Mouse (Mus musculus): ENCODE measurements at regions not wholly inside any gene's neighbourhood (a gene's known extent, or its start where the extent isn't known, plus 50 kb on each side); places are given as distances from the start of the nearest gene placed in this dataset.

DNA sequence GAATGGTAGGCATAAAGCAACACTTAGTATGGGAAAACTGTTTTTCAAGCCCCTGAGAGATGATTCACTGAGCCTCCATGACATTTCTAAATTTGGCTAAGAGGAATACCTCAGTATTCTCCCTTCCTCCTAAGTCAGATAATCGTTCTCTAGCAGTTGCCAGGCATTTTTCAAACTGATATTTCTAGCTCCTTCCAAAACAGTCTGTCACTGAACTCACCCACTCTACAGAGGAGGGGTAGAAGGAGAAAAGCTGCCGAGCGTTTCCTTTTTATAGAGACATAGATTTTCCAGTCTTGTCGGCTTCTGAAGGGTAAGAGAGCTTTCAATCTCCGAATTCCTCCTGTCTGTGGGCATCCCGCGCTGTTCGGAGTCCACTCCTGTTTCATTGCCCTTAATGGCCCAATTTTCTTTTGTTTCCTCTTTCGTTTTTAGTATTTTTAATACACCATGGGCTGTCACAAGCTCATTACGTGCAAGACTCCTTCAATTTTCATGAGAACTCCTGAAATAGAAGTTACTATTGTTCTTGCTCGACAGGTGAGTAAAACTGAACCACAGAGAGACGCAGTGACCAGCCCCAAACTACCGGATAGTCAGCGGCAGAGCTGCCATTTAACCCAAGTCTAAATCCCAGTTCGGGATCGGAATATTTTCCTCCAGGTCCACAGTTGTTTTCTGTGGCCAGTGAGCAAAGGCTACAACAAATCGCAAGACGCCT lies 305.8 kb upstream of the Atp2b1 start:
- H3K36me3 ChIP-seq (replicated peaks; ENCODE audit: control insufficient read depth, insufficient read depth, low read depth, low read length): no peaks in the 10 kb centered on the region
- DNase-seq (ENCODE audit: low spot score) (no peak), ATAC-seq (replicated peaks; ENCODE audit: insufficient number of reproducible peaks, low FRiP score, low TSS enrichment, low read depth) (no peak)
- no peaks in the 10 kb centered on the region for H3K4me1 ChIP-seq (ENCODE audit: control insufficient read depth, insufficient read depth, low read length)
- WGBS: 88% methylated on average over 18 of the region's 18 CpGs
- no peaks in the 10 kb centered on the region for H3K9me3 ChIP-seq (replicated peaks; ENCODE audit: control insufficient read depth, low read length)
- no peak overlapping the region for H3K27ac ChIP-seq (replicated peaks; ENCODE audit: low read depth, low read length)
- H3K27me3 ChIP-seq (ENCODE audit: control insufficient read depth, insufficient read depth, low read length): no peaks in the 10 kb centered on the region
- H3K4me2 ChIP-seq (ENCODE audit: low read depth, low read length): no peak overlapping the region
- H3K9ac ChIP-seq (replicated peaks; ENCODE audit: low read length): no peak overlapping the region
- H3K4me3 ChIP-seq (ENCODE audit: low read depth, low read length): no peak overlapping the region

DNA sequence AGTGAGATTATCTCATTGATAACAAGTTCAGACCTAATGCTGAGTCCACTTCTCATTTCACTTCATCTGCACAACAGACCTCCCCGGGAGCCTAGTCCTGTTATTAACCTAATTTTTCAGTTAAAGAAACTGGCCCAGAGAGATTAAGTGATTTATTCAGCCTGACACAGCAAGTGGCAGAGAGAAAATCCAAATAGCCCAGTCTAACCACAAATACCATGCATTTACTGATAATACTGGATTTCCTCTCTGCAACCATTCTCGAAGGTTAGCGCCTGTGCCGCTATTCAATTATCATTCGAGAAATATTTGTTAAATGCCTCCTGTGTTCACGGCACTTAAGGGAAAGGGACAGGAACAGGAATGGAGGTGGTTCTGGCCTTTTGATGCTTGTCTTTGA lies 303.5 kb upstream of the Atp2b1 start:
- no peak overlapping the region for H3K4me2 ChIP-seq (ENCODE audit: low read depth, low read length)
- no peak for ATAC-seq (replicated peaks; ENCODE audit: insufficient number of reproducible peaks, low FRiP score, low TSS enrichment, low read depth)
- WGBS: 67% methylated on average over 6 of the region's 6 CpGs
- H3K27me3 ChIP-seq (ENCODE audit: control insufficient read depth, insufficient read depth, low read length): no peaks in the 10 kb centered on the region
- no peak overlapping the region for H3K4me3 ChIP-seq (ENCODE audit: low read depth, low read length)
- DNase-seq (ENCODE audit: low spot score): peak; percentile 6
- no peaks in the 10 kb centered on the region for H3K4me1 ChIP-seq (ENCODE audit: control insufficient read depth, insufficient read depth, low read length)
- H3K9me3 ChIP-seq (replicated peaks; ENCODE audit: control insufficient read depth, low read length): no peaks in the 10 kb centered on the region
- no peak overlapping the region for H3K27ac ChIP-seq (replicated peaks; ENCODE audit: low read depth, low read length)
- H3K9ac ChIP-seq (replicated peaks; ENCODE audit: low read length): no peak overlapping the region
- H3K36me3 ChIP-seq (replicated peaks; ENCODE audit: control insufficient read depth, insufficient read depth, low read depth, low read length): no peaks in the 10 kb centered on the region

DNA sequence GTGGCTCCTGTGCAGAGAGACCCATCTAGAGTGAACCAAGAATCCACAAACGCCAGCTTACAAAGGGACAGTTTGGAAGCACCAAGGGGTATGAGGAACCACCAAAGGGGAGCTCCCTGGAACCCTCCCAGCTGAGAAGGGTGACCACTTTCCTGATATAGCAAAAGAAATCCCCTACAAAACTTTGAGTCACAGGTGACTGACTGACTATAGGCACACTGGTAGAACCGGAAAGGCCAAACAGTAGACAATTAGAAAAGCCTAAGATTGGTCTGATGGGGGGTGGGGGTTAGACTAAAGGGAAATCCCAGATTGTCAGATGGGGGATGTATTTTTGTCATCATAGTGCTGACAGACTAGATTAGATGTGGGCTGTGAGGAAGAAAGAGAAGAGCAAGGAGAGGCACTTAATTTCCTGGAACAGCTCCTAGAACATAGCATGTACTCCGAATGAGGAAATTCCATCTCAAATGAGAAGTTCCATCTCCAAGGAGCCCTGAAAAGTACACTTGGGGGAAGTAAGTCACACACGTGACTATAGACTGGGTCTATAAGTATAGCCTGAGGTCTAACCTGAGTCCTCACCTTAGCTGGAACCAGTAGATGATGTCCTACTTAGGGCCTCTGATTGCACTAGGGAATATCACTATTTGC lies 302.4 kb upstream of the Atp2b1 start:
- WGBS: 85% methylated on average over 4 of the region's 4 CpGs
- Histone ChIP-seq H3K4me2 (ENCODE audit: low read depth, low read length) (no peak overlapping the region), H3K4me3 (ENCODE audit: low read depth, low read length) (no peak overlapping the region), H3K36me3 (replicated peaks; ENCODE audit: control insufficient read depth, insufficient read depth, low read depth, low read length) (no peaks in the 10 kb centered on the region), H3K27me3 (ENCODE audit: control insufficient read depth, insufficient read depth, low read length) (no peaks in the 10 kb centered on the region), H3K9ac (replicated peaks; ENCODE audit: low read length) (no peak overlapping the region), H3K27ac (replicated peaks; ENCODE audit: low read depth, low read length) (no peak overlapping the region), H3K9me3 (replicated peaks; ENCODE audit: control insufficient read depth, low read length) (no peaks in the 10 kb centered on the region), H3K4me1 (ENCODE audit: control insufficient read depth, insufficient read depth, low read length) (no peaks in the 10 kb centered on the region)
- DNase-seq (ENCODE audit: low spot score): no peak
- ATAC-seq (replicated peaks; ENCODE audit: insufficient number of reproducible peaks, low FRiP score, low TSS enrichment, low read depth): no peak

DNA sequence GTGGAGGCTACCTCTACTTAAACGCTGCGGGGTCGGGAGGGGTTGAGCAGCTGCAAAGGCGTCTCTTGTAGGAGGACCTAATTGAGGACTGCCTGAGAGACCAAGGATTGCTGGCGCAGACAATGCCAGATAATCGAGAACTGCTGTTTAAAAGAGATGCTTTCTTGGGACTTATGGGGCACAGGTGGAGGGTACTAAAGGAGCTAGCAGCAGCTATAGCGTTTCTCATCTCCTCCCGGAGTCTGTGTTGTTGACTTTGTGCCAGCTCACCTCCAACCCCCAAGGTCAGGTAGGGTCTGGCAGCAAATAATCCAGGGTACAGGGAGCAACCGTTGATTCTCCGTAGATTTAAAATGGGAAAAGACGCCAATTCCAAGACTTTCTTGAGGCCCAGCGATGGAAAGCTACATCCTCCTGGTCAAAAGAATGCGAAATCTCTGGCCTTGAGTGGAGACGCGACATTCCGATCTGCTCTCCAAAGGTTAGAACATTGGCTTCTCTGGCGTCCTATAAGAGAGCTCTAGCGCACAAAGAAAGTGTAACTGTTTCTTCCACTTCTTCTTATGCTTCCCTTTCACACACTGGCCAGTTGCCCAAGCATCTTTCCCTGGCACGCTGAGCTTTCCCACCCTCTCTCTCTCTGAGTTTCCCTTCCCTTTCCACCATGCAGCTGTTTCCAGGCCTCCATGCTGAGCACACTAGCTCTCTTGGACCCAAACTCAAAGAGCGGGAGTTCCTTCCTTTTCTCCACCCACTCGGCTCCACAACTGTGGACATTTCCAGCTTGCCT lies 295.3 kb upstream of the Atp2b1 start:
- no peaks in the 10 kb centered on the region for H3K27me3 ChIP-seq (ENCODE audit: control insufficient read depth, insufficient read depth, low read length)
- no peaks in the 10 kb centered on the region for H3K4me1 ChIP-seq (ENCODE audit: control insufficient read depth, insufficient read depth, low read length)
- DNase-seq (ENCODE audit: low spot score): no peak
- H3K27ac ChIP-seq (replicated peaks; ENCODE audit: low read depth, low read length): no peak overlapping the region
- no peak overlapping the region for H3K9ac ChIP-seq (replicated peaks; ENCODE audit: low read length)
- H3K36me3 ChIP-seq (replicated peaks; ENCODE audit: control insufficient read depth, insufficient read depth, low read depth, low read length): no peaks in the 10 kb centered on the region
- H3K4me3 ChIP-seq (ENCODE audit: low read depth, low read length): no peak overlapping the region
- no peaks in the 10 kb centered on the region for H3K9me3 ChIP-seq (replicated peaks; ENCODE audit: control insufficient read depth, low read length)
- no peak for ATAC-seq (replicated peaks; ENCODE audit: insufficient number of reproducible peaks, low FRiP score, low TSS enrichment, low read depth)
- 92% methylated on average over 21 of the region's 21 CpGs for WGBS
- H3K4me2 ChIP-seq (ENCODE audit: low read depth, low read length): no peak overlapping the region

DNA sequence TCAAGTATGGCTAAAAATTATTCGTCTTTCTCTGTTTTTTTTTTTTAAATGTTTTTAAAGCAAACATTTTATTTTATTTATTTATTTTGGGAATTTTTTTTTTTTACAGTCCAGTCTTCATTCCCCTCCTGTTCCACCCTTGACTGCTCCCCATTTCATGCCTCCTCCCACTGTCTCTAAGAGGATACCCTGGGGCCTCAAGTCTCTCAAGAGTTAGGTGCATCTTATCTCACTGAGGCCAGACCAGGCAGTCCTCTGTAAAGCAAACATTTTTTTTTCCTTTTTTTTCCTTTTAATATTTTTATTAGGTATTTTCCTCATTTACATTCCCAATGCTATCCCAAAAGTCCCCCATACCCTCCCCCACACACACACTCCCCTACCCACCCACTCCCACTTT lies 290.1 kb upstream of the Atp2b1 start:
- H3K27ac ChIP-seq (replicated peaks; ENCODE audit: low read depth, low read length): no peak overlapping the region
- no peak overlapping the region for H3K4me3 ChIP-seq (ENCODE audit: low read depth, low read length)

DNA sequence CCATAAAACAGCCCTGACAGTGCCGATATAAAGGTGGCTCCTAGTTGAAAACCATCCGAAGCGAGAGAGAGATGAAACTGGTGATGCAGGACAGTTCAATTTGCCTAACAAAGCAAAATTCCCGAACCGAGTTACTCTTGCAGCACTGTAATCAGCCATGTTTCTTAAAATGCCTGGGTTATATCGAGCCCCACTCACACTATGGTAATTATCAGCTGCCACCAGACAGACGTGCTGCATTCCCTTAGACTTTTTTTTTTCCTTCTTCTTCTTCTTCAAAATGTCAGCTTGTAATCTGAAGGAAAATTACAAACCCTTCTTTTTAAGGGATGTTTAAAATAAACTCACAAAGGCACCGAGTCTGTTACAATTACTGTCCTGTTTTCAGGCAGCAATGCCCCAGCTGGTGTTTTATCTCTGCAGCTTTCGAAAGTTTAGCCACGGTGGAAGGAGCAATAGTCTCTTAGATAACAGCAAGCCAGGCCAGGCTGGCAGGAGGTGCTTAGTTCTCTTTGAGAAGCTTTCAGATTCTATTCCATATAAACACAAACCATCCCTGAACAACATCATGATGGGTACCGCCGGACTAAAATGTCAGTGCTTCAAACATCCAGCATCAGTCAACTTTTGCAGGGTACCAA lies 289.4 kb upstream of the Atp2b1 start:
- ATAC-seq (replicated peaks; ENCODE audit: insufficient number of reproducible peaks, low FRiP score, low TSS enrichment, low read depth): no peak
- H3K4me2 ChIP-seq (ENCODE audit: low read depth, low read length): no peak overlapping the region
- no peak overlapping the region for H3K9ac ChIP-seq (replicated peaks; ENCODE audit: low read length)
- no peaks in the 10 kb centered on the region for H3K36me3 ChIP-seq (replicated peaks; ENCODE audit: control insufficient read depth, insufficient read depth, low read depth, low read length)
- DNase-seq (ENCODE audit: low spot score): no peak
- 68% methylated on average over 12 of the region's 12 CpGs for WGBS
- no peaks in the 10 kb centered on the region for H3K4me1 ChIP-seq (ENCODE audit: control insufficient read depth, insufficient read depth, low read length)
- no peaks in the 10 kb centered on the region for H3K9me3 ChIP-seq (replicated peaks; ENCODE audit: control insufficient read depth, low read length)
- no peak overlapping the region for H3K27ac ChIP-seq (replicated peaks; ENCODE audit: low read depth, low read length)
- H3K4me3 ChIP-seq (ENCODE audit: low read depth, low read length): no peak overlapping the region
- H3K27me3 ChIP-seq (ENCODE audit: control insufficient read depth, insufficient read depth, low read length): no peaks in the 10 kb centered on the region

More for the DNA sequence above, 290.1 kb upstream of the Atp2b1 start:
- WGBS: 63% methylated on average over 1 of the region's 1 CpGs
- H3K4me1 ChIP-seq (ENCODE audit: control insufficient read depth, insufficient read depth, low read length): no peaks in the 10 kb centered on the region
- no peak overlapping the region for H3K9ac ChIP-seq (replicated peaks; ENCODE audit: low read length)
- no peak for ATAC-seq (replicated peaks; ENCODE audit: insufficient number of reproducible peaks, low FRiP score, low TSS enrichment, low read depth)
- no peaks in the 10 kb centered on the region for H3K9me3 ChIP-seq (replicated peaks; ENCODE audit: control insufficient read depth, low read length)
- no peaks in the 10 kb centered on the region for H3K27me3 ChIP-seq (ENCODE audit: control insufficient read depth, insufficient read depth, low read length)
- no peaks in the 10 kb centered on the region for H3K36me3 ChIP-seq (replicated peaks; ENCODE audit: control insufficient read depth, insufficient read depth, low read depth, low read length)
- H3K4me2 ChIP-seq (ENCODE audit: low read depth, low read length): no peak overlapping the region
- no peak for DNase-seq (ENCODE audit: low spot score)

DNA sequence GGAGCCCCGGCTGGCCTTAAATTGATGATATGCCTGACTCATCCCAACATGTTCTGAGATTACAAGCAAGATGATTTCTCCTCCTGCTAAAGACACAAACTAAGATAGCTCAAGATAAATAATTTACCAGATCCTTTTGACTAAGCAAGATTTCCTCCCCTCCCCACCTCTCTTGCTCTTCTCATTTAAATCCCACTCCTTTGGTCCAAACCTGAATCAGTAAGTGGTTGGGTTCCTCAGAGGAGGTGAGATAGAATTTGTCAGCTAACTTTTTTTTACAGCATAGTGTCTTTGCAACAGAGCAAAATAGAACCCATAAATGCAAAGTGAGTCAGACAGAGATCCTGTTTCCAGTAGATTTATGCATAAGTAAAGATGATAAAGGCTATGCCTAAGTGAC lies 286.0 kb upstream of the Atp2b1 start:
- no peaks in the 10 kb centered on the region for H3K4me1 ChIP-seq (ENCODE audit: control insufficient read depth, insufficient read depth, low read length)
- WGBS: 97% methylated on average over 1 of the region's 1 CpGs
- no peak overlapping the region for H3K4me2 ChIP-seq (ENCODE audit: low read depth, low read length)
- no peak overlapping the region for H3K4me3 ChIP-seq (ENCODE audit: low read depth, low read length)
- no peaks in the 10 kb centered on the region for H3K27me3 ChIP-seq (ENCODE audit: control insufficient read depth, insufficient read depth, low read length)
- H3K27ac ChIP-seq (replicated peaks; ENCODE audit: low read depth, low read length): no peak overlapping the region
- no peak for ATAC-seq (replicated peaks; ENCODE audit: insufficient number of reproducible peaks, low FRiP score, low TSS enrichment, low read depth)
- H3K9ac ChIP-seq (replicated peaks; ENCODE audit: low read length): no peak overlapping the region
- H3K36me3 ChIP-seq (replicated peaks; ENCODE audit: control insufficient read depth, insufficient read depth, low read depth, low read length): no peaks in the 10 kb centered on the region
- DNase-seq (ENCODE audit: low spot score): no peak
- H3K9me3 ChIP-seq (replicated peaks; ENCODE audit: control insufficient read depth, low read length): no peaks in the 10 kb centered on the region
